Mouse (Mus musculus) forelimb bud, embryonic 11.5 days (tissue): ENCODE results near the gene Srxn1.

Experiments used
- DNase-seq: peaks from one replicate; pipeline ENCODE4 v3.0.0-alpha.2; 2012; ENCODE audit warnings: low read depth, low spot score

The Srxn1 gene

GRCm38 (mm10) chr2:152089581-152089980 is 15.7 kb upstream of the Srxn1 start:
- DNase-seq: no peak

GRCm38 (mm10) chr2:152090486-152090885 is 14.8 kb upstream of the Srxn1 start:
- DNase-seq: no peak

DNA sequence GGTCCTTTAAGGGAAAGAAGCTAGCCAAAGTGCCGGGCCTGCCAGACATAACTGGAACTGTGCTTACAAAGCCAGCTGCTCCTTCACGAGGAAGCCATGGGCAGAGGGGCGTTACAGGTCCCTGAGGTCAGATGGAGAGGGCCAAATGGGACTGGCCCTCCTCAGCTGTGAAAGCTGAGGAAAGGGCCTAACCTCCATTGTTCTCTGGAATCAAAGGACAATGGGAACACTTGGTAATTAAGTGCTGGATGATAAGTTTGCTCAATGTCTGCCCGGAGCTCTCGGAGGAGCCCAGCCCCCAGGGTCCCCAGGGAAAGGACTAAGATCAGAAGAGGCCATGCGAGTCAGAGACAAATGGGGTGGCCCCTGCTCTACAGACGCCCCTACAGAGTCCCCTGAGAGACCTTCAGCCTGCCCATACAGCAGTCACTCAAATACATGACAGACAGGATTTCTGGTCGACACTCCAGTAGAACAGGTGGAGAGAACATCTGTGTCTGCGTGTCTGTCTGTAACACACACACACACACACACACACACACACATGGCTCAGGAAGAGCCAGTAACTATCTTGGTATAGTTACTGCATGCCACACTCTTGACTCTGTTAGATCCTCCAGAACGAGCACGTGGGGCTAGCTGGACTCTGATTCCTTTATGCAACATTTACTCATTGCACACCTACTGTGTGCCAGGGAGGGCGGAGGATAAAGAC is 13.8 kb upstream of the Srxn1 start:
- no peak for DNase-seq

DNA sequence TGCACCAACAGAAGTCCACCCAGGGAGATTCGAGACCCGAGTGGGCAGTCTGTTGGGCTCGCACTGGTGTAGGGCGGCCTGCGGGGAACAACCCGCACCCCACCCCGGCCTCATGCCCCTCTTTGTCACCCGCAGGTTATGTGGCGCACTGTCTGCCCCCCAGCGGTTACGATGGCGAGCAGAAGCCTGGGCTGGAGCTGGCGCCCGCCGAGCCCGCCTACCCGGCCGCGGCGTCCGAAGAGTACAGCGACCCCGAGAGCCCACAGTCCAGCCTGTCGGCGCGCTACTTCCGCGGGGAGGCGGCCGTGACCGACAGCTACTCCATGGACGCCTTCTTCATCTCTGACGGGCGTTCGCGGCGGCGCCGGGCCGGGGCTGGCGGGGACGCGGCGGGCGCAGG is 12.4 kb upstream of the Srxn1 start:
- no peak for DNase-seq

GRCm38 (mm10) chr2:152093356-152093792 is 11.9 kb upstream of the Srxn1 start:
- no peak for DNase-seq

- DNase-seq: no peak
These were observed 10.3 kb upstream of the Srxn1 start for GRCm38 (mm10) chr2:152094856-152095545.

DNA sequence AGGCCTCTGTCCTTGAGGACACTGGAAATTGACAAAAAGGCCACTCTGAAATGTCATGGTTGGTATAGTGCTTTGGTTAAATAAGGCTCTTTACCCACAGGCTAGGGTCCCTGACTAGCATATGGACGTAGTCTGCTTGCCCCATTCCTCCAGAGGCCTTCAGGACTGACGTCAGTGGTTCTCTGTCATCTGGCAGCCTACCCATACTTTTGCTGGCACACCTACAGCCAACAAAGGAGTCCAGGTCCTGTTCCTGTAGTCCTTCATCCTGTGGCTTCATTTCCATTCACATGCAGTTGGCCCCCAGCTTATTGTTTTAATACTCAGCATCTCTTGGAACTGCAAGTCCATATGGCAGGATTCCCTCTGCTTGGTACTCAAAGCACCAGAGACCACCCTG is 8.4 kb upstream of the Srxn1 start:
- no peak for DNase-seq

DNA sequence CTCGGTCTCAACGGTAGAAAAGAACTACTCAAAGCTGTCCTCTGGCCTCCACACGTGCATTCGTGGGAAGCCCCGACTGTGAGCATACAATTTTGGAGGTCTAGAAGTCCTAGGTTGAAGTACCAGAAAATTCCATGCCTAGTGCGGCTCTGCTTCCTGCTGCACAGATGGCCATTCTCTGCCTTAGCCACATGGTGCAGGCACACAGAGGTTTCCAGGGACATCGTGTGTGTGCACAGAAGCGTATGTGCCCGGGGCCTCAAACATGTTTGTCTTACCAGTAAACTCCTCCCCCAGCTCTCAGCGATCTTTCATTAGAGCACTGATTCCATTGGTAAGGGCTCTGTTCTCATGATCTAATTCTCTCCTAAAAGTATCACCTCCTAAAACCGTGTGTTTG is 7.4 kb upstream of the Srxn1 start:
- no peak for DNase-seq

- DNase-seq: no peak
These were observed 5.8 kb upstream of the Srxn1 start for GRCm38 (mm10) chr2:152099538-152099937.

- no peak for DNase-seq
These were observed 3.6 kb upstream of the Srxn1 start for GRCm38 (mm10) chr2:152101761-152102160.

DNA sequence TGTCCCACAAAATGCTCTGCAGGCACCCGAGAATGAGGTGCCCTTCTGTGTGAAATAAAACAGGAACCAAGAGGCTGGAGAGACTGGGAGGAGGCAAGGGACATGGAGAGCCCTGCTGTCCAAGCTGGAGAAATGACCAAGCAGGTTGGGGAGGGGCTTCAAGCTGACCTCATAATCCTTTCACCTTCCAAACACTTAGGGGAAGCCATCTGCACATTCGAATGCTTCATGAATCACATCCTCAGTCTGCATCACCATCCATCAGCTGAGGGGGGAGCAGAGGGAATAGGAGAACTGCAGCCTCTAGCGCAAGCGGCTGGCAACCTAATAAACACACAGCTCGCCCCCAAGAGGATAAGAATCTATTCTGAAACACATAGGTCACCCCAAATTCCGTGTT is 2.9 kb upstream of the Srxn1 start:
- no peak for DNase-seq

DNA sequence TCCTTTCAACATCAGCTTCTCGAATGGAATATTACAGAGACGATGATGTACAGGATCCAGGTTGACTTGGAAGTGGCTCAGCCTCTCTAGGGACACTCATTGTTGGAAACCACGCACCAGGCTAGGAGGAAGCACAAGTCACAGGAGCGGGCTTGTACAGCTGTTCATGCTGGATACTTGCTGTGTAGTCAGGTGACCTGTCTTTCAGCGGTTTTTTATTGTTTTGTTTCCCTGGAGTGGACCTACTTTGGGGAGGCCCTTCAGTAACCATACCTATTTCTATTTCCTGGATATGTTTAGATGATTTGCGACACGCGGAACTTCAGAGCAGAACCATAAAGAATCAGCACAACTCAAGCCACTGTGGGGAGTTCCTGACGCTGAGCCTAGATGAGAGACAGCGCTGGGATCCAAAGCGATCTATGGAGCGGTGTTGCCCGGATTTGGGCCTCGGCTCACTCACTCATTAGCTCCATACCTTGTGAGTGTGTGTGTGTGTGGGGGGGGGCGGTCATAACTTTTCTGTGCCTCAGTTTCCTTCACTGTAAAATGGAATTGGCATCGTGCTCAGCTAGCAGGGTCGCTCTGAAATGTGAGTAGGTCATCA is 502 bp upstream of the Srxn1 start:
- no peak for DNase-seq

- no peak for DNase-seq
These were observed 894 bp downstream of the Srxn1 start for GRCm38 (mm10) chr2:152106225-152106595.

GRCm38 (mm10) chr2:152106597-152106996 is 1.3 kb downstream of the Srxn1 start:
- no peak for DNase-seq

DNA sequence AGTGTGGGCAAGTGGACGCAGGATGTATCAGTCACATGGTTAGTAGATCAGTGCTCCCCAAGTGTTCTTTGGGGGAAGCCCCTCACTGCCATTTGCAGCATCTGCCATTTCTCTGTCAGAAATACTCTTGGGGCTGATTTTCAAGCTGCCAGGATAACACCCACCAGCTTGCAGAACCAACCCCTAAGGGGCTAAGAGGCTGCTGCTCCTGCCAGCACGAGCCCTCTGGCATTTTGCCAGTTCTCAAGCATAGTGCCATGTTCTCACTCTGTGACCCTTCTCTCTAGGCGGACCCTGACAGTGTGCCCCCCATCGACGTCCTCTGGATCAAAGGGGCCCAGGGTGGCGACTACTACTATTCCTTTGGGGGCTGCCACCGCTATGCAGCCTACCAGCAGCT is 3.4 kb downstream of the Srxn1 start:
- no peak for DNase-seq

DNA sequence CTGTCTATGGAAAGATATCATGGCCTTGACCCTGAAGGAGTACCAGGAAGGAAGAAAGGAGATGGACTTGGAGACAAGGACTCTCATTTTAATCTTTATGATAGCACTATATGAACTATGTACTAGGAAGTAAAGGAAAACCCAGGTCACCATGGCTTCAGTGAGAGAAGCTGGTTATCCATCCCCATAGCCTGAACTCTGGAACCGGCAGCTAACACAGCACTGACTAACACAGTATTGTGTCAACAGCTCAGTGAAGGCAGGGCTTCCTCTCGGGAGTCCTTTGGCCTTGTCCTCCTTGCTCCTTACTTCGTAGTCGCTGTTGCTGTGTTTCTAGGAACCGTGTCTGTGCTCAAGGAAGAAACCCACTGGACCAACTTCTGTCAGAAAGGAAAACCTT is 4.1 kb downstream of the Srxn1 start:
- no peak for DNase-seq

DNA sequence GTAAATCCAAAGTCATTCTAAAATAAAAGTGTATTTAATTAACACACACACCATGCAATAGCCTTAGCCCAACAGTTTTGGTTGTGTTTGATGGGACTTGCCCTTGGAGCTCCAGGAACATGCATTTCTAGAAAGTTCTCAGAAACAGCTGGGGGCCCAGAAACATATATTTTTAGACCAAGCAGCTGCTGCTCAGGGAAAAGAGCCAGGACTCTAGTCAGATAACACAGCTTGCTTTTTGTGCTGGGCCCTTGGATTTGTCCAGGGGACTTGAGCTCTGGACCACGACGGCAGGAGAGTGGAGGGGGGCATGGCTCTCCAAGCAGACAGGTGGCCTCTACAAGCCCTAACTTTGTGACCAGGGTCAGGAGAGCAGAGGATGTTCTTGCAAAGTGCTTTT is 6.0 kb downstream of the Srxn1 start:
- no peak for DNase-seq

DNA sequence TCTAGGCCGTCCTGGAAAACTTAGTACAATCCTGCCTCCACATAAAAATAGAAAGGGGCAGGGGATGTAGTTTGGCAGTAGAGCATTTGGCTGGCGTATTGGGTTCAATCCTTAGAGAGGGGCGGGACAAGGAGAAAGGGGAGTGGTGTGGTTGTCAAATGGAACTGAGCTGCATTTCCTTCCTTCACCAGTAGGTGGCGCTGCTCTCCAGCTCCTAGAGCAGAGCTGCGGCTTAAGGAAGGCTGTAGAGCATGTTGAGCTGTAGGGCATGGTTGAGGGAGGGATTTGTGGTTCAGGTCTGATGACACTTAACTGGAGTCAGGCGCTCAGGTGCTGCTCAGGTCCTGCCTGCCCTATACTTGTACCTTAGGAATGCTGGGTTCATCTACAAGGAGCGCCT is 6.6 kb downstream of the Srxn1 start:
- peak; percentile 96 for DNase-seq

GRCm38 (mm10) chr2:152112490-152112889 is 7.2 kb downstream of the Srxn1 start:
- no peak for DNase-seq

GRCm38 (mm10) chr2:152112970-152113369 is 7.7 kb downstream of the Srxn1 start:
- DNase-seq: no peak

GRCm38 (mm10) chr2:152114057-152114975 is 9.0 kb downstream of the Srxn1 start:
- peak; percentile 67 for DNase-seq

DNA sequence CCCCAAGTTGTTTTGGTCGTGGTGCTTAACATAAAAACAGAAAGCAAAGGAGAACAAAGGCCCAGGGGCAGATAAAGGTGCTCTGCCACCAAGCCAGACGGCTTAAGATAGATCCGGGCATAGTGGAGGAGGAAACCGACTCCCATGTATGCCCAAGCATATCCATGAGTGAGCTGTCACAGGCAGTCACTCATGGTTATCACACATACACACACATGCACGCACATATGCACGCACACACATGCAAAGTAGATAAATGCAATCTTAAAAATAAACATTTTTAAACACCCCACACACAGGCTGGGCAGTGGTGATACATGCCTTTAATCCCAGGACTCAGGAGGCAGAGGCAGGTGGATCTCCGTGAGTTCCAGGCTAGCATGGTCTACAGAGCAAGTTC is 12.4 kb downstream of the Srxn1 start:
- DNase-seq: no peak
